Mouse (Mus musculus): ENCODE data around the gene Cers6. TPM values are rescaled to one million over a fixed set of nuclear protein-coding genes. Genes with fewer than 3 reads are reported as not detected.

Cers6 gene
- polyA plus RNA-seq, 1 experiment from 2014 or later = 8.4 TPM

DNA sequence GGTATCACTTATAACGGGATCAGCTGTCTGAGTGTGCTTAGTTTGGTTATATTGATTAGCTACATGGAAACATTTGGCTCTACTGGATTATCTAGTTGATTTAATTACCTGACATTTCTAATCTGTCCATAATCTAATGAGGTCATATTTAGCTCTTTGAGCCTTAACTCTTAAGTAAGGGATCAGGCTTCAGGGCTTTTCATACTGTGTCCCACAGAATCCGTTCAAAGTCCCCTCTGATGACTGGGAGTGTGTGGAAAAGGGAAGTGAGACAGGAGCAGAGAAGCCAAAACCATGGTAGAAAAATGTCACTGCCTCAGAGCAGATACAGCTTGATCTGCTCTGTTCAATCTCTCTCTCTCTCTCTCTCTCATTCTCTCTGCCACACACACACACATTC lies 279.0 kb downstream of the Cers6 start:
- Histone ChIP-seq H3K9me3 (replicated peaks) (no peaks in the 10 kb centered on the region), H3K4me1 (replicated peaks) (peaks cover 3% of the 10 kb centered on the region), H3K36me3 (replicated peaks) (no peaks in the 10 kb centered on the region), H3K4me2 (no peak overlapping the region), H3K9ac (no peak overlapping the region), H3K4me3 (replicated peaks) (no peak overlapping the region), H3K27ac (replicated peaks) (no peak overlapping the region), H3K27me3 (no peaks in the 10 kb centered on the region)
- no peak for ATAC-seq (ENCODE audit: insufficient read depth)
- 35% methylated on average over 2 of the region's 2 CpGs for WGBS (ENCODE audit: insufficient replicate concordance)

GRCm38 (mm10) chr2:69140816-69141215 lies 279.6 kb downstream of the Cers6 start:
- no peak overlapping the region for H3K4me2 ChIP-seq
- no peak overlapping the region for H3K27ac ChIP-seq (replicated peaks)
- H3K27me3 ChIP-seq = no peaks in the 10 kb centered on the region
- 64% methylated on average over 4 of the region's 4 CpGs for WGBS (ENCODE audit: insufficient replicate concordance)
- H3K36me3 ChIP-seq (replicated peaks) = no peaks in the 10 kb centered on the region
- no peaks in the 10 kb centered on the region; the same call in 1 of the 2 replicates for H3K4me1 ChIP-seq (replicated peaks)
- ATAC-seq (ENCODE audit: insufficient read depth) = no peak
- no peak overlapping the region for H3K4me3 ChIP-seq (replicated peaks)
- no peak overlapping the region for H3K9ac ChIP-seq
- H3K9me3 ChIP-seq (replicated peaks) = no peaks in the 10 kb centered on the region

DNA sequence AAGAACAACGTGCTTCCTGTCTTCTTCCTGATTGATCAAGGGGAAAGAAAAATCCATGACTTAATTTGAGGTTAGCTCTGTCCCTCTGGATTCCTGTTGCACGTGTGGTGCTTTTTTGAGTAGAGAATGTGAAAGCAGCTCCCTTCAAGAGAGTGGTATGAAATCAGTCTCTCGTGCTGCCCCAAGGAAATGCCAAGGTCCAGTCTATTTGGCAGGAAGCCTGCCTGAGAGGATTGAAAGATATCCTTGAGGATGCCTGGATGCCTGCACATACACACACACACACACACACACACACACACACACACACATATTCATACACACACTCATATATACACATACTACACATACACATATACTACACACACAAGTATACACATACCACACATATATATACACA lies 287.4 kb downstream of the Cers6 start:
- WGBS (ENCODE audit: insufficient replicate concordance) = 42% methylated on average over 3 of the region's 3 CpGs
- Histone ChIP-seq H3K27me3 (no peaks in the 10 kb centered on the region), H3K27ac (replicated peaks) (no peak overlapping the region), H3K4me2 (no peak overlapping the region), H3K4me3 (replicated peaks) (no peak overlapping the region), H3K4me1 (replicated peaks) (no peaks in the 10 kb centered on the region), H3K9me3 (replicated peaks) (no peaks in the 10 kb centered on the region), H3K36me3 (replicated peaks) (no peaks in the 10 kb centered on the region), H3K9ac (no peak overlapping the region)
- no peak for ATAC-seq (ENCODE audit: insufficient read depth)

- WGBS (ENCODE audit: insufficient replicate concordance) = 62% methylated on average over 10 of the region's 10 CpGs
- H3K4me2 ChIP-seq = no peak overlapping the region
- no peak for ATAC-seq (ENCODE audit: insufficient read depth)
Measured at GRCm38 (mm10) chr2:69149154-69149553, 287.9 kb downstream of the Cers6 start.

DNA sequence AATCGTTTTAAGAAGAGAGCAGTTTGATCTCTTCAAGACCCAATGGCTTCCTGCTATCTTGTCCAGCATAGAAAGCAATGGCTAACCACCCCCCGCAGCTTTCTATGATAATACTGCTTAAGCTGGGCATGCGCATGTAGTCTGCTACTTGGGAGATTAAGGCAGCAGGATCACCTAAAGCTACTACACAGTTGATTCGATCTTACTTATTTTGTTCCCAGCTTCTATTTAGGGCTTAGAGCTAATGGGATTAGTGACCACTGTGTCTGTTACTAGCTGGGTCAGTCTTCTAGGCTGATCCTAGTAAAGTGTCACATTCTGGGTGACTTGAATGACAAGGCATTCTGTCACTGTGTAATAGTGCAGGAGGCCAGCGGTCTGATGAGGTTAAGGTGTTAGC lies 289.6 kb downstream of the Cers6 start:
- H3K4me2 ChIP-seq = no peak overlapping the region
- no peak overlapping the region for H3K4me3 ChIP-seq (replicated peaks)
- no peaks in the 10 kb centered on the region for H3K9me3 ChIP-seq (replicated peaks)
- 63% methylated on average over 5 of the region's 5 CpGs for WGBS (ENCODE audit: insufficient replicate concordance)
- no peak overlapping the region for H3K9ac ChIP-seq
- H3K27ac ChIP-seq (replicated peaks) = no peak overlapping the region
- no peaks in the 10 kb centered on the region for H3K27me3 ChIP-seq
- no peak for ATAC-seq (ENCODE audit: insufficient read depth)
- H3K4me1 ChIP-seq (replicated peaks) = no peaks in the 10 kb centered on the region
- no peaks in the 10 kb centered on the region for H3K36me3 ChIP-seq (replicated peaks)

More at GRCm38 (mm10) chr2:69149154-69149553, 287.9 kb downstream of the Cers6 start:
- no peaks in the 10 kb centered on the region for H3K27me3 ChIP-seq
- no peak overlapping the region for H3K4me3 ChIP-seq (replicated peaks)
- H3K9me3 ChIP-seq (replicated peaks) = no peaks in the 10 kb centered on the region
- H3K4me1 ChIP-seq (replicated peaks) = no peaks in the 10 kb centered on the region
- H3K9ac ChIP-seq = no peak overlapping the region
- H3K36me3 ChIP-seq (replicated peaks) = no peaks in the 10 kb centered on the region
- no peak overlapping the region for H3K27ac ChIP-seq (replicated peaks)

GRCm38 (mm10) chr2:69155861-69156260 lies 294.6 kb downstream of the Cers6 start:
- H3K4me1 ChIP-seq (replicated peaks) = no peaks in the 10 kb centered on the region
- H3K27me3 ChIP-seq = no peaks in the 10 kb centered on the region
- no peak for ATAC-seq (ENCODE audit: insufficient read depth)
- WGBS (ENCODE audit: insufficient replicate concordance) = 58% methylated on average over 3 of the region's 3 CpGs
- H3K36me3 ChIP-seq (replicated peaks) = no peaks in the 10 kb centered on the region
- no peak overlapping the region for H3K4me2 ChIP-seq
- H3K9ac ChIP-seq = no peak overlapping the region
- H3K27ac ChIP-seq (replicated peaks) = no peak overlapping the region
- no peak overlapping the region for H3K4me3 ChIP-seq (replicated peaks)
- no peaks in the 10 kb centered on the region for H3K9me3 ChIP-seq (replicated peaks)

DNA sequence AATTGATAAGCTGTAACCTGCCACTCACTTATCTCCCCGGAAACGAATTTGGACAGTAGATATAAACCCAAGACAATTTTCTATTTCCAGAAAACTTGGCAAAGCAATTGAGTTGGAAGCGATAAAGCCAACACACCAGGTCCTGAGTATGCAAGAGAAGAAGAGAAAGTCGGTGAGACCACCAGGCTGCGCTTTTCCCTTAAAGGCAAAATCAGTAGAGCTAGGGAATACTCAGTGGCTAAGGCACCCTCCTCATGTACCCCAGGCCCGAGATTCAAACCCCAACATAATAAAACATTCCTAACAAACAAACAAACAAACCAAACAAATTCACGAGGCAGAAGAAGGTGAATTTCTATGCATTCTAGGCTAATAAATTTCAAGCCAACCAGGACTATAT lies 295.0 kb downstream of the Cers6 start:
- H3K4me2 ChIP-seq = no peak overlapping the region
- H3K9me3 ChIP-seq (replicated peaks) = no peaks in the 10 kb centered on the region
- no peaks in the 10 kb centered on the region for H3K36me3 ChIP-seq (replicated peaks)
- ATAC-seq (ENCODE audit: insufficient read depth) = no peak
- no peak overlapping the region for H3K4me3 ChIP-seq (replicated peaks)
- 49% methylated on average over 7 of the region's 7 CpGs for WGBS (ENCODE audit: insufficient replicate concordance)
- no peaks in the 10 kb centered on the region for H3K27me3 ChIP-seq
- H3K4me1 ChIP-seq (replicated peaks) = no peaks in the 10 kb centered on the region
- H3K9ac ChIP-seq = no peak overlapping the region
- no peak overlapping the region for H3K27ac ChIP-seq (replicated peaks)

GRCm38 (mm10) chr2:69158907-69159306 lies 297.7 kb downstream of the Cers6 start:
- Histone ChIP-seq H3K36me3 (replicated peaks) (no peaks in the 10 kb centered on the region), H3K27me3 (no peaks in the 10 kb centered on the region), H3K9ac (no peak overlapping the region), H3K27ac (replicated peaks) (no peak overlapping the region), H3K4me2 (no peak overlapping the region), H3K4me3 (replicated peaks) (no peak overlapping the region), H3K4me1 (replicated peaks) (no peaks in the 10 kb centered on the region), H3K9me3 (replicated peaks) (no peaks in the 10 kb centered on the region)
- ATAC-seq (ENCODE audit: insufficient read depth) = no peak

Other genes starting within 250 kb of the Cers6 start
- not detected in 2 replicates for gene 4932414N04Rik, start 205.0 kb upstream of the Cers6 start, polyA plus RNA-seq (2015; fragmentation: Nextera tagmentation; extraction: Ambion mirVana)